Mouse (Mus musculus) cerebellum, postnatal 4 days (tissue): ENCODE measurements around the gene Mfap1a.
"Not testable (repeated sequence)": the region's sequence is repeated elsewhere in the genome, so short reads cannot be mapped to it uniquely, and the experiment has no call there.

Experiments
- DNase-seq, 2 experiments: peaks; one replicate each; pipeline ENCODE4 v3.0.0; 2022; ENCODE audit warnings: low spot score in 2 of 2, mixed read lengths in 1 of 2

The Mfap1a gene

DNA sequence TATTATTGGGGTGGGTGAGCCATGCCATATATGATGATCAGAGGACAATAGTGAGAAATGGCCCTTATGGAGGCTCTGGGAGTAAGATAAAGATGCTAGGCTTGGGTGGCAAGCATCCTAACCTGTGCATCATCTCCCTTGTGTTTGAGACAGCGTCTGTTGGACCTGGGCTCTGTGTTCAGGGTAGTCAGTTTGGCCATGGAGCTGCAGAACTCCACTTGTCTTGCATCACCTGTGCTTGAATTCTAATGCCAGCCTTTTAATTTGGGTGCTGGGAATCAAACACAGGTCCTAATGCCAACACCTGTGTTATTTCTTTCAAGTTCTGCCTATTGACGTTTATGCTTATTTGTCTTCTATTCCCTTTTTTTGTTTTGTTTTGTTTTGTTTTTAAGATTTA, 31.2 kb downstream of the Mfap1a start:
- DNase-seq, result not testable (repeated sequence)

DNA sequence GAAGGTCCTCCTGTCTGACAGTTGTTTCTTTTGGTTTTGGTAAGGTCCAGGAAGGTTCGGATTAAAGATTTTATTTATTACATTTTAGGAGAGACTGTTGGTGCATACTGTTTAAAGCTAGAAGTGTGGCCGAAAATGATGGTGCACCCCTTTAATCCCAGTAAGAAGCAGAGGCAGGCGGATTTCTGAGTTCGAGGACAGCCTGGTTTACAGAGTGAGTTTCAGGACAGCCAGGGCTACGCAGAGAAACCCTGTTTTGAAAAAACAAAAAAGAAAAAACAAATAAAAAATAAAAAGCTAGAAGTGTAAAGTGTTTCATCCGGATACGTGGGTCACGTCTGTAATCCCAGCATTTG, 32.3 kb downstream of the Mfap1a start:
- no peak for DNase-seq

DNA sequence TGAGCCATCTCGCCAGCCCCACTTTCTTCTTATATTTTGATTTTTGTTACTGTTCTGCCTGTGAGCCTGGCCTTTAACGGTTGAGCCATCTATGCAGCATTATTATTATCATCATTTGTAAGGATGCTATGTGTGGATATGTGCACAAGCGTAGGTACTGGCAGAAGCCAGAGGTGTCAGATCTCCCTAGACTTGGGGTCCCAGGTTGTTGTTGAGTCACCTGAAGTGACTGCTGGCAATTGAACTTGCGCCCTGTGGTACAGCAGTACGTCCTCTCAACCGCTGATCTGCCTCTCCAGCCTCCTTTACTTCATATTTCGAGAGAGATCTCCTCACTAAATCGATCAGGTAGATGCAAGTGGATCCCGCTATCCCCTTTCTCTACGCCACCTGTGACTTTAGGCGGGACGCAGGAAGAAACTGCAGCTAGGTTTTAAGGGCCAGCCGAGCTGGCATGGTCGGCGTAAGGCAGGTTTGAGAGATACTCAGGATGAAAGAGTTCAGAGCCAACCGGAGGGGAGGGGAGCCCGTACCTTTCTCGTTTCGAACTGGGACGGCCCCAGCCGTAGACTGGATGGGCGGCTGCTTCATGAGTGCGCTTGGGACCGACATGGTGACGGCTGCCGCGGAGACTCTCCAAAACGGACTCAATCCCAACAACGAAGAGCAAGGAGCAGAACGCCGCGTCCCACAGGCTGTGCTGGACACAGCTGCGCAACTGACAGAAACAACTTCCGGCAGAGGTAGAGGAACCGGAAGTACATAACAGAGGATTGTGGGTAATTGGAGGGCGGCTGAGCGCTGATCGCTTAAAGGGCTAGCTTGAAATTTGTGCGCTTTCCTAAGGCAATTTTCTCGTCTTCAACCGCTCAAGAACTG, 32.9 kb downstream of the Mfap1a start, which contains the start of gene Mfap1b:
Gene Mfap1b, minus strand, starts transcription at position 767 of the 879 bp plus-strand sequence.
- DNase-seq, result peak; percentile 38 to 66

DNA sequence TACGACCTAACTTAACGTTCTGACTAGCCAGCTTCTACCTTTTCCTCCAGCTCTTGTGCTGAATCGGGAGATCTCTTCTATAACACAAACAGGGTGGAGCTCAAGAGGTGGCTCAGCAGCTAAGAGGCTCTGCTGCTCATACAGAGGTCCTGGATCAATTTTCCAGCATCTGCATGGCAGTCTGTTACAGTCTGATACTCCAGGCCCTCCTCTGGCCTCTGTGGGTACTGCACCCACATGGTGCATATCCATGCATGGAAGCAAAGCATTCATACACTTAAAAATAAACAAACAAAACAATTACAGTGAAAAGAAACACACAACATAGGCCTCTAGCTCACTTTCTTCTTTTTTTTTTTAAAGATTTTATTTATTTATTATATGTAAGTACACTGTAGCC, 33.7 kb downstream of the Mfap1a start:
- DNase-seq, result not testable (repeated sequence)

DNA sequence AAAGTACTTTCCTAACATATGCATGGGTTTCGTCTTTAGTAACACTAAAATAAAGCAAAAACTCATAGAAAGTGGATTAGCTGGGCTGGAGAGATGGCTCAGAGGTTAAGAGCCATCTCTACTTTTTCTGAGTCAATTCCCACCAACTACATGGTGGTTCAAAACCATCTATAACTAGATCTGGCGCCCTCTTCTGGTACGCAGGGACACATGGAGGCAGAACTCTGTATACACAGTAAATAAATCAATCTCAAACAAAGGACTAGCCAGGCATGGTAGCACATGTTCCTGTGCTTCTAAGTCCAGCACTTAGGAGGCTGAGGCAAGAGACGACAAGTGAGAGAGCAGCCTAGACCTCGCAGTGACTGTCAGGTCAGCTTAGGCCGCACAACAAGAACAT, 37.5 kb downstream of the Mfap1a start:
- not testable (repeated sequence) for DNase-seq

DNA sequence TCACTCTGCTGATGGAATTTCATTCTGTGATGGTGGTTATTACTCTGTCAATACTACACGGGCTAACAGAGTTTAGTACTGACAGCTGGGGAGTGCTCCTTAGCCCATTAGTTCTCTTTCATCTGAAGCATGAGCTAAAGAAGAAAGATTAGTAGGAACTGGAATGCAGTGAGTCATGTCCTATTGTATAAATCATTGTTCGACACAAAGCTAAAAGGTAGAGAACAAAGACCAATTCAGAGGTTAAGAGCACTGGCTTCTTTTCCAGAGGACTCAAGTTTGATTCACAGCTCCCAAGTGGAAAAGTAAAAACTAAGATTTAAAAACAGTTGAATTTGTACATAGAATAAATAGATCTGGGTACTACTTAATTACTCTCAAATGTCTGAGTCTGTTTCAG, 46.4 kb downstream of the Mfap1a start:
- DNase-seq, result no peak

DNA sequence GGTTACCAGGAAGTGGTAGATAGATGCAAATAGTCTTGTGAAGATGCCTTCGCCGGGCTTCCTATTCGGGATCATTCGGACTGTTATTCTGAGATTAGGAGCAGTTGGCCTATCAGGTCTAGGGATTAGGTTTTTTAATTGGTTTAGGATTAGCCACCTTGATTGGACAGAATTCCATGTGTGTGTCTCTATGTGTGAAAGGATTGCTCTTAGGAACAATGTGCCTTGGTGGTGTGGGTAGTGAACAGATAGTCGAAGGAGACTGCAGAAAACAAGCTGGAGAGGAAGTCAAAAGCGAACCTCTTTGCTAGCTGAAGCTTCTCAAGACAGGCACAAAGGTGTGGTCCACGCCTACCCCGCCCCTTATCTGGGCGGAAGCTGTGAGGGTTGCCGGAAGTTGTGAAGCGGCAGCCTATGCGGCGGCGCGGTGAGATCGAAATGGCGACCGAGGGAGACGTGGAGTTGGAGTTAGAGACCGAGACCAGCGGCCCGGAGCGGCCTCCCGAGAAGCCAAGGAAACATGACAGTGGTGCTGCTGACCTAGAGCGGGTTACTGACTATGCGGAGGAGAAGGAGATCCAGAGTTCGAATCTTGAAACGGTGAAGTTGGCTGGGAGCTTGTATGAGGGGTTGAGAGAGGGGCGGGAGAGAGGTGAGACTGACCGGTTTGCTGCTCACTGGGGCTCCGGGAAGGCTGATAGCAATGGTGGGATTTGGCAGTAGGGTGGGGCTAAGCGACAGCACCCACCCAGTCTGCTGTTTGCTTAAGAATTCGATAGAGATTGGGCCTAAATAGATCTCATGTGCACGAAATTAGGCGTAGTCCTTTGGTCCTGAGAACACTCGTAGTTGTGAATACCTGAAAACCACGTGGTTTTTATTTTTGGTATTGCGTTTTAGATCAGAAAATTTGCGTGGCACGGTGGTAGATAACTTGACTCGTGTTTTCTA, 49.5 kb downstream of the Mfap1a start, which contains the start of gene Serinc4:
Gene Serinc4, minus strand, starts transcription at position 90 of the 951 bp plus-strand sequence.
- peak; percentile 64 to 76 for DNase-seq

DNA sequence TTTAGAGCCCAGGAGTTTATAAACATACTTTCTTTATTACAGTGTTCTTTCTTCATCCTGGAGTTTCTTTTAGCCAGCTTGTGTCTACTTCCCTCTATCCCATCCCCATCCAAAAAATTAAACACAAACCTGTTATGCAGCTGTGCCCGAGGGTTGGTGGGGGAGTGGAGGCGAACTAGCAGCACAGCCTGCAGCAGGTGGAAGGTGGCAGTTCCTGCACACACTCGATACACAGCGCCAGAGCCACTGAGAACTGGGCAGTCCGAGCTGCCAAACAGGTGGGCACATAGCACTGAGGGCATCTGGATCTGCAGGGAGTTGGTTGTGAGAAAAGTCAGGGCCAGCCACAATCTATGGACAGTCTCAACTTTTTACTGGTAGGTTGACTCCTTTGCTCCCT, 50.9 kb downstream of the Mfap1a start:
- DNase-seq, result no peak

DNA sequence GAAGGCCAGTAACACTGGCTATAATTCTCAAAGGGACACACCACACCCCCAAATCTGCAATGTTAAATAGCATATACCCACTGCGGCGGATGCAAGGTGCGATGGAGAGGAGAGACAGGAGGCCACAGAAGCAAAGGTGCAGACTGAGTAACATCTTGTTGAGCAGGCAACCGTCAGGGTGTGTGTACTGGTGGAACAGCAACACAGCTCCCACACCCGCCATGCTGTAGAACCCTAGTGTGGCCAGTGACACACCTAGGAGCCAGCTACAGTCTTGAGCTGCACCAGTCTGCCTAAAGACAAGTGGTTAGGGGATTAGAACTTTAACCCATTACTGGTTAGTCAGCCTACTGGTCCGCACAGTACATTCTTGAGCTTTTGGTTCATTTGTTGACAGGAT, 52.5 kb downstream of the Mfap1a start:
- DNase-seq, result no peak

DNA sequence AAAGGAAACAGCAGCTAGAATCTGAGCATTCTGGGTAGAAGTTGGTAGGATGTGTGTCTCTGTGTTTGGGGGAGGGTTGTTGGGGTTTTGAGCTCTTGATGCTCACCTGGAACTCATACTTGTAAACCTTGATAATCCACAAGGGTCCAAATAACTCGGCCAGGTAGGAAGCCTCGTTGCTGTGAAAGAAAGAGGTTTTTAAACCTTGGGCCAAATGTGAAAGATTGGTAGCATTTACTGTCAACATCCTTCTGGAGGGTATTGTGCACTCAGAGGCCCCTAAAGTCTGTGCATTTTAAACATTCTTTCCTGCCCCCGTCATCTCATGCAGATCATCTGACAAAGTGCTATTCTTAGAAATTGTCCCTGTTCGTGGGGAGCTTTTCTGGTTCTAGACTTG, 53.5 kb downstream of the Mfap1a start, which contains the start of gene Hypk:
Gene Hypk, plus strand, starts transcription at position 301 of the 400 bp plus-strand sequence.
- no peak for DNase-seq

DNA sequence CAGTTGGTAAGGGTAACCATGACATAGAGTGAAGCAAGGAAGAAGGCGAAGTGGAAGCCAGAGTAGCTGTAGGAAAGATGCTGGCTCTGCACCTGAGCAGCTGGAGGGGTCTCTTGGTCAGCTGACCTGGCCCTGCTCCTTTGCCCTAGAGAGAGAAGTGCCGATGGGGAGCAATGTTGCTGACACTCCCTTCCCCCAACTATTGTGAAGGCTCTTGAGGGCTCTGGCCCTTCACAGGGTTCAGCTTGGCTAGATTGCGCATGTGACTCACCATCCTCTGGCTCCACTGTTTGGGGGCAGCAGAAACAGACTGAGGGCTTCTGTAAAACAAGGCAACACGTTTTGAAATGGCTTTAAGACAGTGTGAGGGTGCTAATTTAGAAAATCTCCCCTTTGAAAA, 54.1 kb downstream of the Mfap1a start:
- no peak for DNase-seq

DNA sequence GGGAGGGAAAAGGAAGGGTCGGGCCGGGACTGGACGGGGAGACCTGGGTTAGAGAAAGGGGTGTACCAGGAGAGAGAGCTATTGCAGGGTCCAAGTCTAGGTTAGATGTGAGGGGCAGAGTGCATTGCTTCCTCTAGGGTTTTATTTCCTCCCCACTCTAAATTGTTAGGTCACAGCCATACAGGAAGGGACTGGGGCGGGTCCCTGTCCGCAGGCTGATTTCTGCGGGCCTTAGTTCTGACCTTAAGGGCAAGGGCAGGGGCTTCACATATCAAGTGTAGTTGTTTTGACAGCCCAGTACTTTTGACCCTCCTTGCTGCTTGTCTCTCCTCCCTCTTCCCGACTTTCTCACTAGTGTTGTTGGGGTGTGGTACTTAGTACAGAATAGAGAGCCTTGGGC, 56.4 kb downstream of the Mfap1a start:
- no peak for DNase-seq

DNA sequence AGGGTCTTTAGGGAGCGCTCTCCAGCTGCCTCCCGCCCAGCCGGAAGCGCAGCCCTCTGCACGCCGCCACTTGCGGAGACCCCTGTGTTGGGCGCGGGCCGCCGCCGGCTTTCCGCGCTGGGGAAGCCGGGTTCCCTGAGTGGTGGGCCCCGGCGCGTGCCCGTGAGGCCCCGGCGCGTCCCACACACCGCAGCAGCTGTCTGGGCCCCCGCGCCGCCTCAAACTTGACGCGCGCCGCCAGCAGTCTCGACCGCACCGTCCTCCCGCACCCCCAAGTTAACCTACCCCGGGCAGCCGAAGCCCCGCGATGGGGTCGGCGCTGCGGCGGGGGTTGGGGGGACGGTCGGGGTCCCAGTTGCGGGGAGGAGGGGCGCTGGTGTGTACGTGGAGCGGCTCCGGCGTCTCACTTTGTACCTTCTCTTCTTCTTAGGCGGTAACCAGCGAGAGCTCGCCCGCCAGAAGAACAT, 56.9 kb downstream of the Mfap1a start:
- DNase-seq, result no peak

DNA sequence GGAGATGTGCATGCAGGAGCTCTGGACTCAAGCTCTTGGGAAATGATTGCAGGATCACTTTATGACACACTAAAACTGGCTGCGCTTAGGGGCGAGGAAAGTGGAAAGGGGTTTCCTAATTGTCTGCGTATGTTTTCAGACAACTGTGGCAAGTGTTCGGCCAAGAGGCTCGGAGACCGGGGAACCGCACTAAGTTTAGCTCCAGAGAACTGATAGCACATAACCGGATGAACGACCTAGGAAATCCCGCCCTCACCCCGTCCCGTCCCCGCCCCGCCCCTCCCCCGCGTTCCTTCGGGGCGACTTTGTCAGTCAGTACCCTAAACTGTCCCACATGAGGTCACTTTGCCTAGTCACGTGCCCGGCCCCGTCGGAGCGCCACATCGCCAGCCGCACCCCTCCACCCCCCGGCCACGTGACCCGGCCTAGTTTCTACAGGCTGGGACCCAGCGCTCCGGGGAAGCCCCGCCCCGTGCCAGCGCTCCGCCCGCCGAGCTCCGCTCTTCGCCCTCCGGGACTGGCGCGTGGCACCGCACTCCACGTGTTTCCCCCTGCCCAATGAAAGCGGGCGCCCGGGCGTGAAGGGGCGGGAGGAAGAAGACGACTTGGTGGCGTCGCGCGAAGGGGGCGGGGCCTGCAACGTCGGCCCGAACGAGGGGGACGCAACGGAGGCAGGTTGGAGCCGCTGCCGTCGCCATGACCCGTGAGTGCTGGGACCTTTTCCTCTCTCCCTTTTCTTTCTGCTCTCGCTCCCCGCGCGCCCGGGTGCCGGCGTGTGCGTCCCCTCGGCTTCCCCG, 57.5 kb downstream of the Mfap1a start, which contains the start of gene Serf2:
Gene Serf2, plus strand, starts transcription at position 457 of the 797 bp plus-strand sequence.
- peak; percentile 97 to 98 for DNase-seq

DNA sequence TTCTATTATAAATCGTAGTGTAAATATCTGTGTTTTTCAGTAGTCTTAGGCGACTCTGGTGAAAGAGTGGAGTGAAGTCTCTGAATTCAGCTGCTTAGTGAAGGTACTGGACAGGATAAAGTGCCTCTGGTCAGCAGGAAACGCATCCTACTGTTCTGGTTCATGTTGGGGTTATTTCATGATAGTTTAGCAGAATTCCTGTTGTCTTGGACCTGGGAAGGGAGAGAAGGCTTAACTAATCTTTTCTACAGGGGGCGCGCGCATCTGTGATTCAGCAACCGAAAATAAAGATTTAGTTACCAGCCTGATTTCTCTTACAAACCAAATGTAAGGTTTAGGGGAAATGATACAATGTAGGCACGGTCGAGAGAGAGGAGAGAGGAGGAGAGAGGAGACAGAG, 58.3 kb downstream of the Mfap1a start:
- DNase-seq, result no peak

DNA sequence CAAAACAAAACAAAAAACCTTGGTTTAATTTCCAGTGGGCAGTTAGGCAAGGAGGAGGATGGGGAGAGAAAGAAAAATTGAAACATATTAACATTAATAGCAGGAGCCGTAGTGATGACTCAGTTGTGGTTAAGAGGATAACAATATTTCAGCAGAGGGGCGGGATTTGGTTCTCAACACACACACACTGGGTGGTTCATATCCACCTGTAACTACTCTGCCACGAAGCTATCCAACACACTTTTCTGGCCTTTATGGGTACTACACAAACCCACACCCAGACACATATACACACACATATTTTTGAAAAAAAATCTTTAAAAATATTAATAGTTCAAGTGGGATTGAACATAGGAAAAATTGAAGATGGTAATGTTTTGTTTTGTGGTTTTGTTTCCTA, 59.5 kb downstream of the Mfap1a start:
- DNase-seq, result no peak

DNA sequence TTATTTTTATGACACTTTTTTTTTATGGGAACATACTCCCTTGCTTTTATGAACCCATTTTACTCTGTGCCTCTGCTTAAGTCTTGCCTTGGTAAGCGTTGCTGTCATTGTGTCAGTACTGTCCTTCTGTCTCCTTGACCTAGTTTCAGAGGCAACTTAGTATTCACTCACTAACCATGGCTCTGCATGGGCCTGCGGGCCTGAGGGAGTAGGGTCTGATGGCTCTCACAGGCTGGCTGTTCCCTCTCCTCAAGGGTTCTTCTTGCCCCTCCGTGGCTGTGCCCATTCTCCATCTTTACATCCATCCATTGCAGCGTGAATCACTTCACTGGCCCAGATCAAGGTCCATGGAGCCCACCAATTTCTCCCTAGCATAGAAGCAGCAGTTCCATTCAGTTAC, 60.0 kb downstream of the Mfap1a start:
- no peak for DNase-seq

DNA sequence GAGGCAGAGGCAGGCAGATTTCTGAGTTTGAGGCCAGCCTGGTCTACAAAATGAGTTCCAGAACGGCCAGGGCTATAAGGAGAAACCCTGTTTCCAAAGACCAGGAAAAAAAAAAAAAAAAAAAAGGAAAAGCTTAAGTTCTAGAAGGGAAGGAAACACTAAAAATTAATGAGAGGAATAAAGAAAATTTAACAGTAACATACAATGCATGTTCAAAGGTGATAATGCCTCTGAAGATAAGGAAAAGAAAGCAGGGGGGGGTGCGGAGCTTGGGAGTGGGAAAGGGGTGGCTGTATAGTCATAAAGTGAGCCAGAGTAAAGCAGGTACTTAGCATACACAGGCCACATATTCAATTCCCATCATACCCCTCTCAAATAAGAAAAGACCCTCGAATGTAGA, 61.3 kb downstream of the Mfap1a start:
- no peak for DNase-seq

DNA sequence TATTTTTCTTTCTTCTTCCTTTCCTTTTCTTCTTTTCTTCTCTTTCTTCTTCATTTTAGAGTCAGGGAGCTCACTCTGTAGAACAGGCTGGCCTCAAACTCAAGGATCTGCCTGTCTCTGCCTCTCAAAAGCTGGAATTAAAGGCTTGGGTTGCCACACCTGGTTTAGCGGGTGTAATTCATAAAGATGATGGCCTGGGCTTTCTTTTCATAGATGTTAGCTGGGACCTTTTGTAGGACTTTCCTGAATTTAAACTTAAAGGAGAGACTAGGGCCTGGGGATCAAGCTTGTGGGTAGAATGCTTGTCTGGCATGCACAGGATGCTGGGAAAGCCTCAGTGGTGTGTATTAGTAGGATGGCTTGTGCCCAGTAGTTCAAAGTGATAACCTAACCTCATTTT, 62.3 kb downstream of the Mfap1a start, which contains the start of gene Ell3:
Gene Ell3, minus strand, starts transcription at position 101 of the 400 bp plus-strand sequence.
- DNase-seq, result no peak

DNA sequence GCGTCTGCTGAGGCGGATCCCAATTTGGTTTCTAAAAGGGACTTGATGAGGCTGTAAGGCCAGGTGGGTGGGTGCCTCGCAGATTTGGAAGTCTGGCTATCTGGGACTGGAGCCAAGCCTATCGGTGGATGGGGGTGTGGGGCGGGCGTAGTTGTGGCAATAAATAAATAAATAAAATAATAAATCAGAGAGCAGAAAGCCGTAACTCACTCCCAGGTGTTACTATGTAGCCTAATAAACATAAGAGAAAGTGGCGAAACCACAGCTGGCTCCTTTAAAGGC, 63.5 kb downstream of the Mfap1a start:
- no peak for DNase-seq

DNA sequence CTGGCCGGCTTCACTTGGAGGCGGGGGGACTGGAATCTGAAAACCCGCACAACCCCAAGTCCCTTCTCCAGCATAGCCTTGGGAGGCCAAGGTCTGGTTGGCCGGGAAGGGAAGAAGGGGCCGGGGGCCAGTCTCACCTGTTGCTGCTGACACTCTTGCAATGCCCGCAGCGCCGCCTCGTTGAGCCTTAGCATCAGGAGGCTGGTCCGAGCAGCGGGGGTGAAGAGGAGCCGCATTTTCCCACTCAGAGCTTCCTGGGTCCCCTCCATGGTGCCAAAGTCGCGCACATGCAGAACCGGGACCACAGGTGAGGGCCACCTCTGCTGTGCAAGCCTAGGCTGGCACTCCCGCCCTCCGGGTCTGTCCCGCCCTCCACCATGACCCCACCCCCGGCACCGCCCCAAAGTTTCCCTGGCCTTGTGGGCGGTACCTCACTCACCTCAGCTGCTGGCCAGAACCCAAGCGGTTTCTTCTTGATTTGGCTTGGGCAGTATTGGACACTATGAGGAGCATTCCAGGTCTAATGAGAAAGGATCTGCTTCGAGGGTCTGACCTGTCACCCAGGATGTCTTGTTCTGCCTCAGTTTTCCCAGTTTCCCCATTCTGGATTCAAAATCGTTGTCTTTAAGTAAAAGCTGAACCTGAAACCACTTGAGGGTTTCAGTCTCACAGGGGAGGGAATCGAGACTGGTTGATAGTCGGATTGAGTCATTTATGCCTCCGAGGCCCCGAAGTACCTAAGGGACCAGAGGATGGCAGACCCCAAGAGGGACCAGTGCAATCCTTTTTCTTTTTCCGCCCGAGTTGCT, 64.0 kb downstream of the Mfap1a start:
- DNase-seq, result no peak
